Mouse (Mus musculus) naive thymus-derived CD4-positive, alpha-beta T cell, adult 2 months (primary cell): ENCODE data around the gene Vps45.
"Not testable (repeated sequence)": the region's sequence is repeated elsewhere in the genome, so short reads cannot be mapped to it uniquely, and the experiment has no call there.

Source experiments
- DNase-seq: peaks from one replicate; pipeline ENCODE4 v3.0.0-alpha.2; 2011; ENCODE audit warnings: low read depth

The Vps45 gene

DNA sequence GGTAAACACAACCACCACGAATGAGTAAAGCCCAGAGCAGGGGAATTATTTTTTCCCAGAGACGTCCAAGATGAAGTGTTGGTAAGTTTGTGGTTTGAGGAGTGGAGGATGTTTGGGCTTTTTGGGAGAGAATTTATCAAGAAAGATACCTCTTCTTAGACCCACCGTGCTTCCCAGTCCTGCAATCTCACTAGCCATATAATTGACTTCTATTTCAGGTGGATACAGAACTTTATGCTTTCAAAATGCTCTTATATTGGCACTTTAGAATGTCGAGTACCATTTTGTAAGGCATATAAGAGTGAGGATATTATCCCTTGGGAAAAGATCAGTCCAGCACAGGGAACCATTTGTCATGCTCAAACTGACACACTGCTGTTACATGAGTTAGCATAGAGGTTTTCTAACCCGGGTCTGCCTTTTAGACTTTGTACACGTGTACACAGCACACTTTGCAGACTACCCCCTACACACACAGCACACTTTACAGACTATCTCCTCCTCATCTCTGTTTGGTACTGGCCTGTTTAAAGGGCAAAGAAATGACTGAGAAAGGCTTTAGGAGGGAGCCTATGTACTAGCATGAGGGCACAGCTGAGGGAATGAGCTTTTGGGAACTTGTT is 61.7 kb downstream of the Vps45 start:
- DNase-seq: peak; percentile 26

DNA sequence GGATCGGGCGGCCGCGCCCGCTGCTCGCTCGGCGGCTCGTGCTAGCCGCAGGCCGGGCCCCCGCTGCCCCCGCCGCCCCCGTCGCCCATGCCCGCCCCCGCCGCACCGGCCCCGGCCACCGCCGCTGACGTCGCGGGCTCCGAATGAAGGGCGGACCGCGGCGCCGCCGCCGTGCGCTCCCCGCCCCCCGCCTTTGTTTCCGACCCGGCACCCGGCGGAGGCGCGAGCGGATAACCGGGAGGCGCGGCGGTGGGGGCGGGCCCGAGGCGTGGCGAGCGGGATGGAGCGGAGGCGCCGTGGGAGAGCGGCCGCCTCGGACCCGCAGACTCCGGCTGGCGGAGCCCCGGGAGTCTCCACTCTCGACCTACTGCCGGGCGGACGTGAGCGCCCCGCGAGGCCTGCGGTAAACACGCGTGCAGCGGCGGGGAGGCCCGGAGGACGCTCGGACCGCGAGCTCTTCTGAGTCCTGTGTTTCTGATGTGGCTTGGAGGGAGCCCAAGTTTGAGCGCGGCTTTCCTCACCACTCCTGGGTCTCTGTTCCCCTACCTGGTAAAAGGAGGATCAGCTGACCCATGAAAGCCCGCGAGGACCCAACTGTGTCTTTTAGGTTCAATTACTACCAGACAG is 62.4 kb downstream of the Vps45 start, which contains the start of gene Plekho1:
Plekho1 (minus strand) TSS at position 200 of the 627 bp plus-strand sequence.
- DNase-seq: peak; percentile 52

DNA sequence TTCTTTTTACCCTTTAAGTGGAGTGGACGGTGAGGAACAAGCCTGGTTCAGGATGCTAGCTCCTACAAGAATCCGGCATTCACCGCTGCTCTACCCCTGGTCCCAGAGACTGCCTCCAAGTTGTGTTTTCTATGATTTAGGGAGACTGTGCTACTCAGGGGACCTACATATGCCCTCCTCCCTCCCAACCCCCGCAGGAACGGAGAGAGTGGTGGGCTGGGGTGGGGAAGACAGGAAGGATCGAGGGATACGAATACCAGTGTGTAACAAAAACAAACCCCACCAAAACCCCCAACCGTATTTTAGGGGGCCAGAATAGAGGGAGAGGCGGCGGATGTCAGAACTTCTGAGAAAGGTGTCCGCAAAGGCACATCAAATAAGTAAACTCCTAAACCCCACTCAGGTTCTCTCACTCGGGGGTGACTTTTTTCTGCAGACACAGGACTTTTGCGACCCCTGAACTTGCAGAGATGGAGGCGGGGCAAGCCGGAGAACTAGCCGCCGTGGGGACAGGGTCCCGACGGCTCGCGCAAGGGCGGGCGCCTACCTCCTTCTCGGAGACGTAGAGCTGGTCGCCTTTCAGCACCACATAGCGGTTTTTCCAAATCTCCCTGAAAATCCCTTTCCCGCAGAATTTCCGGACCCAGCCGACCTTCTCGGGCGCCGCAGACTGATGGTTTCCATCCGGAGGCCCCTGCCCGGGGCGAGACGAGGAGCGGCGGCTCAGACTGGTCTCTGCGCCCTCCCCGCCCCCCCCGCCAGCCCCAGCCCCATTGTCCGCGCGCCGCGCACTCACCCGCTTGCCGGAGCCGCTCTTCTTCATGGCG is 63.1 kb downstream of the Vps45 start:
- peak; percentile 49 for DNase-seq

DNA sequence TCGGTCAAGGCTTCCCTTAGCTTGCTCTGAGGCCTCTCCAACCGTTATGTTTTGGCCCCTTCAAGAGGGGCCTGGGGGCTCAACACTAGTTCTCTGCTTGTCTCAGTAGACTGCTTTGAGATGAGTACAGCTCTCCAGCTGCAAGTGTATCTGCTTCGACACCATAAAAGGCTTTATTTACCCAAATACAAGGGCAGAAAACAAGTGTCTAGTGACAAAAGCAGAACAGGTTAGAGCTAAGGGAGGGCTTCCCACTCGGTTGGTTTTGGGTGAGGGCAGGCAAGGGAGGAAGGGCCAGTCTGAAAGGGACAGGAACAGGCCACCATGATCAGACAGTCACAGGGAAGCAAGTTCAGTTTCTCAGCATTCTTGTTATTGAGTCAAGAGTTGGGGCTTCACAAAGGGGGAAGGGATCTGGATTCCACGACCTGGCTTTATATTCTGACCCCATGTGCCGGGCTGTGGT is 63.9 kb downstream of the Vps45 start:
- peak; percentile 30 for DNase-seq

DNA sequence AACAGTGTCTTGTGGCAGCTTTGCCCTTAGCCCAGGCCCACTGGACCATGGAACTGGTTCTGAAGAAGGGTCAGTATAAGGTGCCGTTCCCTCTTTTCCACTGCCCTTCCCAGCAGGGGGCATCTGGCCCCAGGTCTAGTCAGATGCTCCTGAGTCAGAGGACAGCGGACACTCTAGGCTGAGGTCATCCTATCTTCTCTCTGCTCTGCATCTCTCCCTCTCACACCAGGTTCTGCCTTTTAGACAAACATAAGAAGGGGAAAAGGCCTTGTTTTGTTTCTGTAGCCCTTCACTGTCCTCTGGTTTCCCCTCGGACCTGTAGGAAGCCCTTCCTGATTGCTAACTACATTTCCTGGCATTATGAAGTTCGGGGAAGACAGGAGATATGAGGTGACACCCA is 64.4 kb downstream of the Vps45 start:
- peak; percentile 15 for DNase-seq

DNA sequence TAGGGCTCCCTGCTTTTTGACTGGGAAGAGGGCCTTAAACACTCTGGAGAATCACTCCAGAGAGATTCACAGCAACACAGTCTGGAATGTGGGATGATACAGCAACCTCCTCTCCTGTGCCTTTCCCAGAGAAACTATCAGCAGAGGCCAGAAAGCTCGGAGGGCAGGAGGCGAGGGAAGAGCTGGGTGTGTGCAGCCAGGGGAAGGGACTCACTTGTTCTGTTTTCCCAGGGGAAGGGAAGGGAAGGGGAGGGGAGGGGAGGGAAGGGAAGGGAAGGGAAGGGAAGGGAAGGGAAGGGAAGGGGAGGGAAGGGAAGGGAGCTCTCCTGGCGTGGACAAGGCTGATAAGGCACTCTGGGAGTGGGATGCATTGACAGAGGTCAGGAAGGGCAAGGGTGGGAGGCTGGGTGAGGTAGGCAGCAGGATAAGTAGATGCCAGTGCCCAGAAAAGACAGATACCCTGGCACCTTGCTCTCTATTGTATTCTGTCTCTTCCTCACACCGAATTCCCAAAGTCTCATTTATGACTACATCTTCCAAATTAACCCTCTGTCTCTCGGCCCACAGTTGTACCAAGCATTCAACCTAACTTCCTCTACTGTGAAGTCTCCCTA is 65.2 kb downstream of the Vps45 start:
- DNase-seq: no peak

DNA sequence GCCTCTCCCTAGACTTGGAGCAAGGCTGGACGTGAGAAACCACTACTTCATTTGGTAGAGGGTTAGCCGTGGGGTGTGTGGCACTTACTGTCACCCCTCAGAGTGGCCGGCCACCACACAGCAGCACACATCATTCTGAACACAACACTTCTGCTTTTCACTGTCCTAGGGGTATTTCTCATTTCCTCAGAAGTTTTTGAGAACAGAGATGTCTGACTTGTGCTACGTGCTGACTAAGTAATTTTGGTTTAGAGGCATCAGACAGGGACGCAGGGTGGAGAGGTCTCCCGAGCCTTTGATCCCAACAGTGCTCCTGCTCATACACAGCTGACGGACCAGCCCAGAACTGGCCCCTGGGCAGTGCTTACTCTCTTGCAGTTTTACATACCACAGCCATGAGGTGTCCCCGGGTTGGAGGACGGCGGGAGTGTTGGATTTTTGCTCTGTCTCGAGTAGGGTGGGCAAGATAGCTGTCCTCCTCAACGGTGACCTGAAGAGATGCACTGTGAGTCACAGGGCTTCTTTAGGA is 67.8 kb downstream of the Vps45 start:
- no peak for DNase-seq

DNA sequence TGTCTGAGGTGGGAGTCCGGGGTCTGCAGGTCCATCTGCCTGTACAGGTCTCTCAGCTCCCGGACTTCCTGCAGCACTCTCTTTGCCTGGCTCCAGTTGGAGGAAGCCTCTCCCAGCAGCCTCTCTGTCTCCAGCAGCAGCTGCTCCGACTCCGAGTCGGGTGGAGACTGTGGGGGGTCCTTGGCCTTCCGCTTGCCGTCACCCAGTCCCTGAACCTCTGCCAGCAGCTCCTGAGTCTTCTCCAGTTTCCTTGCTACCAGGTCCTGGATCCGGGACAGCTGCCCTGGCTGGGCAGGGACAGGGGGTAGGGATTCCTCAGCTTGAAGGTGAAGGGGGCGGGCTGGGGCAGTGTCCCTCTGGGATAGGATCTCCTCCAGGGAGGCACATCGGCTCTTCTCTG is 69.3 kb downstream of the Vps45 start:
- no peak for DNase-seq

DNA sequence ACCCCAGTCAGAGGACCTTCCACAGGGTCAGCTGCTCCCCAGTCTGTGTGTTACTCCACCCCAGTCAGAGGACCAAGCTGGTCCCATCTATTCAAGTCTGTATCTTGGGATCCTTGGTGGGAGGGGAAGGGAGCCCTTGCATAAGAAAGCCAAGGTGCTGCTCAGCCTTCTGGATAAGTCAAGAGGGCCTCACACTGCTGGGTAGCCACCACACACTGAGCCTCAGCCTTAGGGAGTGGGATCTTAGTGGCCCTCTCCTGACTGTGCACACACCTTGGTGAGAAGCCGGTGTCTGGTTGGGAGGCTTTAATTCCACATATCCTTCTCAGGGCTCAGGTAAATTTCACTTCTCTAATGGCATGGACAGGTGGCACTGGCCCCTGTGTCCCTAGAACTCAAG is 70.1 kb downstream of the Vps45 start:
- no peak for DNase-seq

DNA sequence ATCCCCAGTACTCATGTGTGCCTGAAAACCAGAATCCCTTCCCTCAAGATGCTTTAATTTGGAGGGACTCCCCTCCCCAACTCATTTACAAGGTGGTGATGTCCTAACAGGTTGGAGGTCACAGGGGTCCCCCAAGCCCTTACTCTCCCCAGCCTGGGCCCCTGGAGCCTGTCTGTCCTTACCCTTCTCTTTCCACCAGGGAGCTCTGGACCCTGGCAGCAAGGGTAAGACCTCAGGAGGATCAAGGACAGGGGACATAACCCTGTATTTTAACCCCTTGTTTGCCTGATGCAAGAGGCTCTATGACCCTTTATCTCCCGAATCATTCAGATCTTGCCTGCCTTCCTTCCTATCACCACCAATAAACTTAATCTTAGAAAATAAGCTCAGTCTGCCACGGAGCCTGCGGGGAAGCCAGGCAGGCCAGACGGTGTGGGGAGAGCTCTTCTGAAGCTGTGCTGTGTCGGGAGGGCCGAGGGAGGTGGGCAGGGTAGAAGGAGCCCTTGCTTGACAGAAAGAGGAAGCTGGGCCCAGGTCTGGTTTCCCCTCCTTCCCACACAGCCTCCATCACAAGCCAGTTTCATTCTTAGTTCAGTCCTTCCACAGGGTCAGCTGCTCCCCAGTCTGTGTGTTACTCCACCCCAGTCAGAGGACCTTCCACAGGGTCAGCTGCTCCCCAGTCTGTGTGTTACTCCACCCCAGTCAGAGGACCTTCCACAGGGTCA is 70.7 kb downstream of the Vps45 start:
- peak; percentile 25 for DNase-seq

DNA sequence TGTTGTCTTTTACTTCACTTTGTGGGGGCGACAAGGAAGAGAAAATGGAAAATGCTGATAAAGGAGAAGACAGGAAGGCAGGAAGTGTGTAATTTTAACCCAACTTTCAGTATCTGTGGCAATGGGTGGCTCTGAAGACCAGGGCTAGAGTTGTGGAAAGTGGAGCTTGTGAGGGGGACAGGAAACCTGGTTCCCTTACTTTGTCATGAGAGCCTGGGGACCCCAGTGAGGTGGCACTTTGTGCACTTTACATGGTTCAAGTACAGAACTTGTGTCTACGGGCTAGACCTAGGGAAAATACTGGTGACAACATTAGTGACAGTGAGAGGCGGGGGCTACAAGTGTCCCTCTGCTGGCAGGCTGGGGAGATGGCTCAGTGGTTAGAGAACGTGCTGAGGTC is 71.3 kb downstream of the Vps45 start:
- DNase-seq: peak; percentile 46

DNA sequence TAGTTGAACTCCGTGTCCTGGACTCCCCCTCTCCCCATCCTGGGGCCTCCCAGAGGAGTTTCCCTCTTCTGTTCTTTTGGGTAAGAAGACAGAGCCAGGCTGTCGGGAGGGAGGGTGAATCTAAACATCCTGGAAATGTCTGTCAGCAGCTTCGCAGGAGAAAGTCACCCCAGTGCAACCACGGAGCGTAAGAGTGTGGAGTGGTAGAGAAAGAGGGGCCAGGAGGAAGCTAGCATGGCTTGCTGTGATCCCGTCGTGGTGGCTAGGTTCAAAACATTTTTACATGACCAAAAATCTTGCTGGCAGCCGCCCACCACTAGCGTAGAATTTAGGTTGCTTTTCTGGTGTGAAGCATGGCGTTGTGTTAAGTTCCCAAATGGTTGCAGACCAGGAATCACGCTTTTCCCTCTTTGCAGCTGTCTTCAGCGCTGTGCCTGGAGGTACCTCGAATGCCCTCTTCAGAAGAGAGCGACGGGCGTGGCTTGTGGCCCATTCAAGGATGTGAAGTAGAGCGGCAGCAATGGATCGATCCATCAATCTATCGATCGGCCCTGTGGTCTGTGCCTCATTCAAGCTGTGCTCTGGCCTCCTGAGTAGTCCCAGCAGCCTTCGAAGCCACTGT is 72.2 kb downstream of the Vps45 start:
- DNase-seq: peak; percentile 67

DNA sequence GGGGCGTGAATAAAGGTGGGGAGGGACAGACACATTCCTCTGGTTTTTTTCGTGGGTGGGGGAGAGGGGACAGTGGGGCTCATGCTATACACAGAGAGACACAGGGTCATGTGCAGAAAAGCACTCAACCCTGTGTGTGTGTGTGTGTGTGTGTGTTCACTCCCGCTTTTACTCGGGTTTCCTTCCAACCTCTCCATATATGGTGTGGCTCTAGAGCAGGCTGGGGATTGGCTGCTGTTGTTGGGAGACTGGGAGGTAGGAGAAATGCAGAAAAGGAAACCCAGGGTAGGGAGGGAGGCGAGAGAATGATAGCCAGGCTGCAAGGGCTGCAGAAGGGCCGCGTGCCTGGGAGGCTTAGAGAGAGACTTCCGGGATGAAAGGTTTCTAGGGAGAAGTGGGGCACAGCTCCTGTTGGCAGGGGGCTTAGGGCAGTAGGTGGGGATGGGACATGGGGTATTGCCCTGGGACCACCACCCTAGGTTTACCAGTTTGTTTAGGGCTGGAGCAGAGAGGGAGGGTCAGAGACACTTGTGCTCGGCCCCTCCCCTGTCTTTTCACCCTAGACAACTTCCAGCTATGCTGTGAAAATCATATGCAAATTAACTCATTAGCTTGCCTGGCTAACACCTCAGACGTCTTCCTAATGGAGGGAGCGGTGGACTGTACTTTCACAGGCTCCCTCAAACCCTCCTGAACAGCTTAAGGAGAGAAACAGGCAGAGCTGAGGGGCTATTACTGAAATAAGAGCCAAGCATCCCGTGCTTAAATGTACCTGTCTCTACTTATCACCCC is 72.9 kb downstream of the Vps45 start:
- DNase-seq: peak; percentile 25

DNA sequence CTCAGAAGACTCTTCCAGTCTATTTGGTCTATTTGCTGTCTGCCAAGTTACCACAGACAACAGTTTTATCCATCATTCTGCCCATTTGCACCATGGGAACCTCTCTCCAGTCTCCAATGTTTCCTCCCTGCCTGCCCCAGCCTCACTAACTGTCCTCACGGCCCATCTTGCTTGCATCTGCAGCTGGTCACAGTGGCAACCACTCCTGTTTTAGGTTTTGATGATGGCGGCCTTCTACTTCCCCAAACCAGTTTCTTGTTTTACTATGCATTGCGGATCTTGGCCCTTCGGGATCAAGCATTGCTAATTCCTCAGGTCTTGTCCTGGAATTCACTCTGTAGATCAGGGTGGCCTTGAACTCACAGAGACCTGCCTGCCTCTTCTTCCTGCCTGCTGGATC is 76.1 kb downstream of the Vps45 start:
- DNase-seq: no peak

DNA sequence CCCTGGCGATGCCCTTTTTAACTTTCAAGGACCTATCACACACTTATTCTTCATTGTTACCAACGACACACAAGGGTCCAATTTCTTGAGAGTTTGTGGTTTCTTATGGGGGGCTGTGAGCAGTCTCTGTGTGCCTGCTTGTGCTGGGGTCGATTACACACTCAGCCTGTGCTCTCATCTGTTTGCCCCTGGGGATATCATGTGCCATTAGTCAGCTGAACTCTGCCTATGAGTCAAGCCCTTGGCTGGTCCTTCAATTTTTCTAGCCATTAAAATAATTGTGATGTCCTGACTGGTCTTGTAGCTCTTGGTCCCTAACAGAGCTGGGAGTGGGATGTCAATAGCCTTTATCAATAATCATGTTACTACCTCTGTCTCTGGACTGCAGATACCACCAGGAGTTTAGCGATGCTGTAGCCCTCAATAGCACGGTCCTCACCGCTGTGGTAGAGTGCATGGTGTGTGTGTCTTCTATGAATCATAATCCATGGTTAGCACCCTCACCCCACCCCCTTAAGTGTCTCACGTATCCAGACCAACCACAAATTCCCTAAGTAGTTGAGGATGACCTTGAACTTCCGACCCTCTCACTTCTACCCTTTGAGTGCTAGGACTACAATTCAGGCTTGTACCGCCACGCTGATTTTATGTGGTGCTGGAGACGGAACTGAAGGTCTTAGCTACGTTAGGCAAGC is 77.8 kb downstream of the Vps45 start:
- no peak for DNase-seq

DNA sequence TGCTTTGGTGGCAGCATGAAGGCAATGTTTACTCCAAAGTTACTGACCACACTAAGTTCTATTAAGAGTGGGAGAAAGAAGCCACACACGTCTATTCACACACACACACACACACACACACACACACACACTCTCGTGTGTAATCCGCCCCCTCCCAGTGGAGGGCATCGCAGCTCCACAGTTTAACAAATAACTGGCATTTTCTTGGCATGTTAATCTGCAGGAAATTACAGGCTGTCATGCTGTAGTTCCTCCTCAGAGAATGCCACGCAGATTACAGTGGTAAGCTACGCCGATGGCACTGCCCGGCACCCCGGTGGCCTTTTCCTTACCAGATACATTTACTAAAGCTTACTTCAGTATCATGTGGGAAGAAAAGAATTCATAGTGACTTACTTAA is 80.0 kb downstream of the Vps45 start:
- DNase-seq: no peak

DNA sequence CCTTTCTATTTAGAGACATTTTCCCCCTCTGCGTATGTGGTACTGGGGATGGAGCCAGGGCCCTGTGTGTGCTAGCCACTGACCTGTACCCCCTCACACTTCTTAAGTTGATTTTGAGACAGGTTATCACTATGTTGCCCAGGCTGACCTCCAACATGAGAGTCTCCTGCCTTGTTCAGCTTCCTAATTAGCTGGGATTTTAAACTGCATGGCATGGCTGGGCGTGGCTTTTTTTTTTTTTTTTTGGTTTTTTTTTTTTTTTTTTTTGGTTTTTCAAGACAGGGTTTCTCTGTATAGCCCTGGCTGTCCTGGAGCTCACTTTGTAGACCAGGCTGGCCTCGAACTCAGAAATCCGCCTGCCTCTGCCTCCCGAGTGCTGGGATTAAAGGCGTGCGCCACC is 80.7 kb downstream of the Vps45 start:
- DNase-seq: not testable (repeated sequence)

DNA sequence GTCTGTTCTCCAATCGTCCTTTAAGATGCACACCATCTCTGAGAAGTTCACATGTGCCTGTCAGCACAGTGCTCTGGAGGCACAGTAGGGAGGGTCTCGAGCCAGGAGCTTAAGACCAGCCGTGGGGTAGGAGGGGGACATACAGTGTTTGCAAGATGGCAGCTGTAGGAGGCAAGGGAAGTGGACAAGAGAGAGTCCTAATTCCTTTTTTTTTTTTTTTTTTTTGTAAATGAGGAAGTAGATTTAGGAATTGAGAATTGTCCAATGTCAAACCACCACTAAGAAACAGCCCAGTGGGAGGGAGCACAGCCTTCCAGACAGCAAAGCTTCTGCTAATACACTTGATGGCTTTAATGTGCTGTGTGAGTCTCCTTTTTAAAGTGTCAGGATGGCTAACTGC is 81.2 kb downstream of the Vps45 start:
- DNase-seq: no peak

DNA sequence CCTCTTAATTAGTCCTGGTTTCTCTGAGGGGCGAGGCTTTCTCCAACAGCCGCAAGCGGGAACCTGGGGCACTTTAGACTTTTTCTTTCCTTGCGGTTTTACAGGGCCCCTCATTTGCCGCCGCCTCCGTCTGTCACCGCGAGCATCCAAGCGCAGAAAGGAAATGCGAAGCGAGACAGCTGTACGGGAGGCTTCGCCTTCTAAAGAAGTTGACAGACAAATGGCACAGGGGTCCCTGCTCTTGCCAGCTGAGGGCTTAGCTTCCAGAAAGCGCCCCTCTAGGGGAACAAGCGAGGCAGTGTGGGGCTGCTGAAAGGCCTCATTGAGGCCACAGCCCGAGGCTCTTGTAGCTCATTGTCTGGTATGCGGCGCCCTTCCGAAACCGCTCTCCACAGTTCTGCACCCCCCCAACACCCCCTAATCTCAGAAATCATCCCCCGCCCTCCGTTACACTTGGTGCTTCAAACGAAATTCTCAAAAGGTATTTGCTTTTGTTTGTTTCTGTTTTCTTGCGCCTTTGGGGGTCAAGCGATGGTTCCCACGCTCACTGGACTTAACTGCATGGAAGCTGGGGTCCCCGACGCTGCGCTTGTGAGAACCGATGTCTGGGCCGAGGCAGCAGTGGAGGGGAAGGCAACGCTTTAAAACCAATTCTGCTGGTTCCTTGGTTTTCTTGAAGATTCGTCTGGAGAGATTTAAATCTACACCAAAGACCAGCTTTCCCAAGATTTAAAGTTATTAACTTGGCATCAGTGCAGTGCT is 85.2 kb downstream of the Vps45 start:
- DNase-seq: peak; percentile 79
